9 mouse cellular contexts compared by ENCODE assay signal in the genomic region with DNA sequence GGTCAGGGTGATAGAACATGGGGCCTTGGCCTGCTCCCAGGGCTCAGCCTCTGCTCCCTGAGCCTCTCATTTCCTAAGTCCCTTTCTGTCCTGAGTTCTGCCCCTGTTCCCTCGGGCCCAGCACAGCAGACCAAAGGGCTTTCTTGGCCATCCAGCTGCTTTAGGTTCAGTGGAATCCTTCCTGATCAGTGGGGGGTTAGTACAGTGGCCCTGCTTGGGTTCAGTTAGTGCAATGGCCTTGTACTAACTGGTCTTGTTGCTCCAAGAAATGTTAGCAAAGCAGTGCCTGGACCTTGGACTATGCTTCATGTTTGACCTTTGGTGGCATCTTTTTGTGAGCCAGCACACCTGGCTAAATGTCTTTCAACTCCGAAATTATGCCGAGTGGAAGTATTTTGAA.
DNase-seq lines count a peak whose midpoint lies in the region; ATAC-seq lines count a peak whose summit lies in the region.
"Had no signal": no experiment of that assay in that cellular context is flagged by ENCODE, and none has a peak within 500 bp of the region (broad histone marks: within the 10 kb centered on the region; RNA-seq: fewer than 3 reads in every experiment).

No protein-coding gene starts in this region.

- H3K4me3 ChIP-seq in heart, embryonic 14.5 days (ENCODE audit: control insufficient read depth in 1 of 2, insufficient read depth in 1 of 2, low read depth in 1 of 2, low read length in 2 of 2) = no peak overlapping the region
- no peak overlapping the region for H3K4me3 ChIP-seq in hindbrain, embryonic 11.5 days (ENCODE audit: low read depth, low read length)
- H3K4me3 ChIP-seq in forebrain, embryonic 10.5 days = no peak overlapping the region

- H3K9ac ChIP-seq in heart, embryonic 14.5 days (ENCODE audit: low read length) = no peak overlapping the region
- no peak overlapping the region for H3K9ac ChIP-seq in hindbrain, embryonic 11.5 days (ENCODE audit: low read depth, low read length)

- H3K4me2 ChIP-seq in heart, embryonic 14.5 days (ENCODE audit: low read length) = no peak overlapping the region
- H3K4me2 ChIP-seq in hindbrain, embryonic 11.5 days (replicated peaks; ENCODE audit: low read depth, low read length) = no peak overlapping the region

- peak overlapping the region; percentile 72 to 75 for H3K27ac ChIP-seq in heart, embryonic 14.5 days (replicated peaks in 1 of 2; ENCODE audit: control insufficient read depth in 1 of 2, insufficient read depth in 1 of 2, low read depth in 2 of 2, low read length in 2 of 2)
- peak overlapping the region; percentile 77 for H3K27ac ChIP-seq in hindbrain, embryonic 11.5 days (ENCODE audit: low read depth, low read length)
- H3K27ac ChIP-seq in forebrain, embryonic 10.5 days = no peak overlapping the region

- intact Hi-C loops in left cerebral cortex, postnatal 36 days (cut with DNase I) = no loop called here

- ATAC-seq in heart, embryonic 14.5 days (ENCODE audit: insufficient number of reproducible peaks, insufficient read depth, low FRiP score, low read depth) = no peak
- ATAC-seq in hindbrain, embryonic 11.5 days (ENCODE audit: low FRiP score) = no peak

- H3K27me3 ChIP-seq in heart, embryonic 14.5 days (ENCODE audit: control insufficient read depth, insufficient read depth, low read length) = no peaks in the 10 kb centered on the region
- no peaks in the 10 kb centered on the region for H3K27me3 ChIP-seq in hindbrain, embryonic 11.5 days (ENCODE audit: control insufficient read depth, insufficient read depth, low read length)
- peaks cover 92% of the 10 kb centered on the region for H3K27me3 ChIP-seq in forebrain, embryonic 10.5 days (ENCODE audit: poor library complexity, severe bottlenecking)

- H3K4me1 ChIP-seq in heart, embryonic 14.5 days (ENCODE audit: control insufficient read depth in 2 of 2, insufficient read depth in 2 of 2, low read length in 2 of 2) = peaks cover 26 to 71% of the 10 kb centered on the region in 2 experiments
- peaks cover 22% of the 10 kb centered on the region for H3K4me1 ChIP-seq in hindbrain, embryonic 11.5 days (replicated peaks; ENCODE audit: control insufficient read depth, insufficient read depth, low read length)
- H3K4me1 ChIP-seq in forebrain, embryonic 10.5 days = peaks cover 59% of the 10 kb centered on the region

- no peak for DNase-seq in heart, adult 9 months (ENCODE audit: low spot score in 2 of 2)
- DNase-seq in adrenal gland, postnatal 36 days = peak; percentile 36 to 46
- peak; percentile 14 for DNase-seq in hindbrain, embryonic 11.5 days (ENCODE audit: low spot score)
- peak; percentile 29 for DNase-seq in kidney, postnatal 14 days
- no peak for DNase-seq in forebrain, embryonic 10.5 days (ENCODE audit: extremely low spot score, low spot score)
- DNase-seq in left cerebral cortex, postnatal 36 days (ENCODE audit: low spot score in 2 of 2) = no peak
- DNase-seq: cerebellum, postnatal 10 days; thymus, postnatal 14 days had no signal

- H3K9me3 ChIP-seq in heart, embryonic 14.5 days (ENCODE audit: control insufficient read depth, low read length) = no peaks in the 10 kb centered on the region
- H3K9me3 ChIP-seq in hindbrain, embryonic 11.5 days (ENCODE audit: control insufficient read depth, low read length) = no peaks in the 10 kb centered on the region
- no peaks in the 10 kb centered on the region for H3K9me3 ChIP-seq in forebrain, embryonic 10.5 days

- WGBS in heart, embryonic 14.5 days = 67% methylated on average over 3 of the region's 3 CpGs
- WGBS in hindbrain, embryonic 11.5 days = 65% methylated on average over 3 of the region's 3 CpGs
- WGBS in forebrain, embryonic 10.5 days = 76% methylated on average over 3 of the region's 3 CpGs

- no peaks in the 10 kb centered on the region for H3K36me3 ChIP-seq in heart, embryonic 14.5 days (ENCODE audit: control insufficient read depth, insufficient read depth, low read length)
- no peaks in the 10 kb centered on the region for H3K36me3 ChIP-seq in hindbrain, embryonic 11.5 days (ENCODE audit: control insufficient read depth, insufficient read depth, low read length)
- H3K36me3 ChIP-seq in forebrain, embryonic 10.5 days (replicated peaks) = no peaks in the 10 kb centered on the region

Comparison
In these comparisons a context has a peak if more than half of its experiments do, and no peak if none do; other contexts are left out.
1. DNase-seq: peak in adrenal gland, postnatal 36 days (2 of 2), hindbrain, embryonic 11.5 days (single experiment) and kidney, postnatal 14 days (single experiment); none in heart, adult 9 months (0 of 2), forebrain, embryonic 10.5 days (single experiment) and left cerebral cortex, postnatal 36 days (0 of 2).